Comparison of ENCODE assay signal across 8 mouse cellular contexts in genomic region chr2:174344003-174344655, GRCm38 (mm10). TPM values are rescaled to one million over a fixed set of nuclear protein-coding genes. Genes with fewer than 3 reads are reported as not detected.
DNase-seq lines count a peak whose midpoint lies in the region.

No protein-coding gene starts in this region.

- DNase-seq in urinary bladder, postnatal 14 days (ENCODE audit: low spot score), result peak; percentile 64
- no peak for DNase-seq in urinary bladder, postnatal 10 days (ENCODE audit: low spot score)
- peak; percentile 56 for DNase-seq in embryonic facial prominence, embryonic 10.5 days (ENCODE audit: low spot score)
- DNase-seq in heart, adult 18-20 months, result peak; percentile 92 to 93
- DNase-seq in kidney, adult 11 months, result peak; percentile 96
- peak; percentile 65 for DNase-seq in left cerebral cortex, postnatal 4 days
- DNase-seq in mesoderm, embryonic 11.5 days (ENCODE audit: low read depth, low spot score), result peak; percentile 90
- DNase-seq in right cerebral cortex, postnatal 4 days, result peak; percentile 81

- peaks cover 86% of the 10 kb centered on the region for H3K36me3 ChIP-seq in embryonic facial prominence, embryonic 10.5 days (replicated peaks)

- H3K27me3 ChIP-seq in embryonic facial prominence, embryonic 10.5 days (replicated peaks; ENCODE audit: low read depth, poor library complexity, severe bottlenecking), result no peaks in the 10 kb centered on the region

- H3K4me1 ChIP-seq in embryonic facial prominence, embryonic 10.5 days, result peaks cover 38% of the 10 kb centered on the region

- intact Hi-C loops in left cerebral cortex, postnatal 4 days (cut with DNase I), result no loop called here

- no peak overlapping the region for H3K27ac ChIP-seq in embryonic facial prominence, embryonic 10.5 days (replicated peaks)

- 43% methylated on average over 3 of the region's 3 CpGs for WGBS in embryonic facial prominence, embryonic 10.5 days

- peak overlapping the region; percentile 25; the same call in 1 of the 2 replicates for H3K4me3 ChIP-seq in embryonic facial prominence, embryonic 10.5 days

- H3K9me3 ChIP-seq in embryonic facial prominence, embryonic 10.5 days, result peaks cover 4% of the 10 kb centered on the region; the same call in 1 of the 2 replicates

RNA-seq across cellular contexts. Expression of gene Gm20721, which starts 2.4 kb away (rescaled TPM):
- 11.9 and 14.6 TPM in 2 replicates for polyA plus RNA-seq in embryonic facial prominence, embryonic 10.5 days (2016; fragmentation: Nextera tagmentation; extraction: Ambion mirVana)
- 1 to 10 TPM; 1.8 to 2.3 TPM for total RNA-seq in heart, adult 18-20 months (2021)
- total RNA-seq in left cerebral cortex, postnatal 4 days (2021), result 1 to 10 TPM; 2.0 to 2.2 TPM
